Mouse (Mus musculus): ENCODE data around the gene Nfe2l2. TPM values are rescaled to one million over a fixed set of nuclear protein-coding genes. Genes with fewer than 3 reads are reported as not detected.

The Nfe2l2 gene
- polyA plus RNA-seq, 1 experiment from 2014 or later = 11.5 TPM

DNA sequence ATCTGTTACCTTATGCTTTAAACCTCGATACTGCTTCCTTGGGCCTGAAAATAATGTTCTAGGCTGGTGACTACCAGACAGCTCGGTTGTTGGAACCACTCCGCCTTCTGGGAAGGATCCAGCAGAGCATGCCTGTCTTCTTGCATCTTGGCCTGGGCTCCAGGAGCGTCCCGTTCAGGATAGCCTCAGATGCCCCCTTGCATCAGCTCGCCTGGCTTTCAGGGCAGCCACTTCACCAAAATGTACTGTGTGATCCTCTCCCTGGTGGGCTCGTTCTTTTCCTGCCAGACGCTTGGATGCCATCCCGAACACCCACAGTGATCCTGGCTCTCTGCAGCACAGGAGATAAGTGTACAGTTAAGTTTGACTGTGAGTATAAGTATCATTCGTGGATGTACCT is 25.6 kb upstream of the Nfe2l2 start:
- Histone ChIP-seq H3K4me3 (no peak overlapping the region), H3K9me3 (no peaks in the 10 kb centered on the region), H3K4me2 (no peak overlapping the region), H3K27me3 (replicated peaks) (no peaks in the 10 kb centered on the region), H3K27ac (no peak overlapping the region), H3K36me3 (replicated peaks) (no peaks in the 10 kb centered on the region), H3K9ac (no peak overlapping the region), H3K4me1 (no peaks in the 10 kb centered on the region)
- no peak for ATAC-seq (replicated peaks)
- 81% methylated on average over 10 of the region's 10 CpGs for WGBS

DNA sequence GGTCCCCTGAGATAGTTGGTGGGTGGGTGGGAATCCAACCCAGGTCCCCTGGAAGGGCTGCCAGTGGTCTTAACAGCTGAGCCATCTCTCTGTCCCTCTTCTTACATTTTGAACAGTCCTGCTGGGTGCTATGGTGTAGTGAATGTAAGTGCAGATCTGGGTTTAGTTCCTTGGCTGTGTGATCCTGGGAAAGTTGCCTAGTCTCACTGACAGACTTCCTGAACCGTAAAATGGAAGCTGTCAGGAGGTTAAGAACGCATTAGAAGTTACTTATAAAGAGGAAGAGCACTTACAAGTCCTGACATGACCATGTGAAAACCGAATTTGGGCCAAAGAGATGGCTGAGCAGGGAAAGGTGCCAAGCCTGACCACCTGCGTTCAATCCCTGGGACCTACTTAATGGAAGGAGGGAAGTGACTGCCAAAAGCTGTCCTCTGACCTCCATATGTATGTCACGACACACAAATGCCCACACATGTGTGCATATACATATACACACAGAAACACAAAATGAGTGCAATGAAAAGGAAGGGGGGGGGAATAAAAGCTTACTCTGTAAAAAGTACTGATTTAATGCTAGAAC is 20.5 kb upstream of the Nfe2l2 start:
- H3K9me3 ChIP-seq = no peaks in the 10 kb centered on the region
- H3K36me3 ChIP-seq (replicated peaks) = no peaks in the 10 kb centered on the region
- H3K4me3 ChIP-seq = no peak overlapping the region
- no peak overlapping the region for H3K27ac ChIP-seq
- no peaks in the 10 kb centered on the region for H3K27me3 ChIP-seq (replicated peaks)
- no peak overlapping the region for H3K9ac ChIP-seq
- 80% methylated on average over 5 of the region's 5 CpGs for WGBS
- no peak overlapping the region for H3K4me2 ChIP-seq
- ATAC-seq (replicated peaks) = no peak
- no peaks in the 10 kb centered on the region for H3K4me1 ChIP-seq

DNA sequence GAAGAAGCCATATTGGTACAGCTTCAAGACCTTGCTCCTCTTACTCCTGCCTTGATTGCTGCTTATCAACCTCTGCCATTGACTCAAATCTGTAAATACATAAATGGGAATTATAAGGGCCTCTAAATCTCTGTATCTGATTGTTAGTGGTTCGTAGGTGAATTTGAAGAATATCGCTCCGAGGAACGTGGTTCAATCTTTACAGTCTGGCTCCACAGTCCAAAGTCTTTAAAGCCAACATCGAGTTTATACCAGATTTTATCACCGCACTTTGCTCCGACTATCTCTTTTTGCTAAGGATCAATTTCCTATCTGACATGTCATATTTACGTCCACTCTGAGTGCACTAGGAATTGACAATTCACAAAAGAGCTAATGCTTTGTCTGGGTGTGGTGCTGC is 19.0 kb upstream of the Nfe2l2 start:
- no peak overlapping the region for H3K4me3 ChIP-seq
- WGBS = 93% methylated on average over 8 of the region's 8 CpGs
- no peak overlapping the region for H3K4me2 ChIP-seq
- no peak overlapping the region for H3K27ac ChIP-seq
- no peaks in the 10 kb centered on the region for H3K9me3 ChIP-seq
- no peaks in the 10 kb centered on the region for H3K36me3 ChIP-seq (replicated peaks)
- H3K27me3 ChIP-seq (replicated peaks) = no peaks in the 10 kb centered on the region
- H3K9ac ChIP-seq = no peak overlapping the region
- no peak for ATAC-seq (replicated peaks)
- no peaks in the 10 kb centered on the region for H3K4me1 ChIP-seq

DNA sequence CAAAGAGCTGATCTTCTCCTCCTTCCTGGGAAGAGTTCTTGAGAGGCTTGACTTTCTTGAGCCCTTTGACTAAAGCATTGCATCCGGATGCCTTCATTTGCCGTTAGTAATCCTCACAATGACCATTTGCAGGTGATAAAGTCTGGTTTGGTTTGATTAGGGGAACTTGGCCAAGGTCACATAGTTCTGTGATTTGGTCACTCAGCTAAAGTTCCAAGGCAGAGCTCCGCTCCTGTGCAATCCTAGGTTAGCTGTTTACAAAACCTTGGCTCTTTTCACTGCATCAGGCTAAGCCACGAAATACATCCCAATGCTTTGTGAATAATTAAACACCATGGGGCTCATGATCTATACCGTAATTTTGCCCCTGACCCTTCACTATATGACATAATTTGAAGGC is 18.5 kb upstream of the Nfe2l2 start:
- no peaks in the 10 kb centered on the region for H3K4me1 ChIP-seq
- no peaks in the 10 kb centered on the region for H3K9me3 ChIP-seq
- no peak overlapping the region for H3K4me3 ChIP-seq
- no peak overlapping the region for H3K4me2 ChIP-seq
- ATAC-seq (replicated peaks) = no peak
- whole genome bisulfite sequencing = 80% methylated on average over 5 of the region's 5 CpGs
- no peak overlapping the region for H3K9ac ChIP-seq
- no peak overlapping the region for H3K27ac ChIP-seq
- no peaks in the 10 kb centered on the region for H3K27me3 ChIP-seq (replicated peaks)
- H3K36me3 ChIP-seq (replicated peaks) = no peaks in the 10 kb centered on the region

DNA sequence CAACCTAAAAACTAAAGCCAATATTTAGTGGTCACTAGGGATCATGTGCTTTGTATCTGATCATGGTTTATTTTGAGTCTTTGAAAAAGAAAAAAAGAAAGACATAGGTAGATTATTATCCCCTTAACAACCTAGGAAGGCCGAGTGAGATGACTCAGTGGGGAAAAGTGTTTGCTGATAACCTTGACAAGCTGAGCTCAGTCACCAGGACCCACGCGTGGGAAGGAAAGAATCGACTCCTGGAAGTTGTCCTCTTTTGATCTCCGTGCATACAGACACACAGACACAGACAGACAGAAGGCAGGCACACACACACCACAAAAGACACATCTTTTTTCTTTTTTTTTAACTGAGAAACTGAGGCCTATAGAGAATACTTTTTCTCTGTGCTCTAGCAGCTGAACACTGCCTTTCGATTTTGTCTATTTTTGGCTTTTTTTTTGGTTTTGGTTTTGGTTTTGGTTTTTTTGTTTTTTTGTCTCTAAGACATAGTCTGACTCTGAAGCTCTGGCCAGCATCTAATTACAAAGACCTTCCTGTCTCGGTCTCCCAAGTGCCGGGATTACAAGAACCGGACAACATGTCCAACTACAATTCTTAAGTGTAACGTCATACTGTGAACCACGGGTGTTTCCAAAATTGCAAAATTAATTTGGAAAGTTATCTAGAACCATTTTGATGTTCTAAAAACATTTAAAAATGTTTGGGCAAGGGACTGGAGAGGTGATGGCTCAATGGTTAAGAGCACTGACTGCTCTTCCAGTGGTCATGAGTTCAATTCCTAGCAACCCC is 16.0 kb upstream of the Nfe2l2 start:
- no peak overlapping the region for H3K4me2 ChIP-seq
- no peaks in the 10 kb centered on the region for H3K36me3 ChIP-seq (replicated peaks)
- ATAC-seq (replicated peaks) = no peak
- H3K27me3 ChIP-seq (replicated peaks) = no peaks in the 10 kb centered on the region
- no peaks in the 10 kb centered on the region for H3K9me3 ChIP-seq
- no peak overlapping the region for H3K9ac ChIP-seq
- no peak overlapping the region for H3K4me3 ChIP-seq
- 87% methylated on average over 11 of the region's 11 CpGs for WGBS
- H3K4me1 ChIP-seq = no peaks in the 10 kb centered on the region
- no peak overlapping the region for H3K27ac ChIP-seq

DNA sequence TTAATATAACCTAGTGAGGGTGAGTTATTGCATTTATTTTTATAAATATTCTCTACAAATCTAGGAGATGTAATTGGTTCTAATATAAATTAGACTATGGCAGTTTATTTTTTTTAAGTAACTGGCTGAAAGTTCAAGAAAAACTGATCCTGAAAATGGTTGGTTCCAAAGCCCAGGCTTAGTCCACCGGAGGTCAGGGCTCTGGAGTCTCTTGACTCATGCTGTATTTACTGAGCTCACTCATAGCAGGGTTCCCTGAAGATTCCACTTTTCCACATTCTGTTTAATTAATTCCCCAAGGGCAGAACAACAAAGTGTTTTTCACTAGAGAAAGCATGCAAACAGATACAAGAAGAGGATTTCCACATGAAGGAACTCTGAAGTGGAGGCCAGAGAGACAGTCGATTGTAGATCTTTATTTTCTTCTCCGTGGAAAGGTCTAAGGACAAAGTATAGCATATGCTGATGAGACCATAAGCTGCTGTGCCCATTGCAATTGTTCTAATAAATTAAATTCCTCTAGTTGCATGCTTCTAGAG is 15.0 kb upstream of the Nfe2l2 start:
- Histone ChIP-seq H3K9ac (no peak overlapping the region), H3K27me3 (replicated peaks) (no peaks in the 10 kb centered on the region), H3K4me3 (no peak overlapping the region), H3K36me3 (replicated peaks) (no peaks in the 10 kb centered on the region), H3K9me3 (no peaks in the 10 kb centered on the region), H3K4me1 (no peaks in the 10 kb centered on the region), H3K4me2 (no peak overlapping the region), H3K27ac (no peak overlapping the region)
- ATAC-seq (replicated peaks) = no peak
- 68% methylated on average over 3 of the region's 3 CpGs for WGBS

DNA sequence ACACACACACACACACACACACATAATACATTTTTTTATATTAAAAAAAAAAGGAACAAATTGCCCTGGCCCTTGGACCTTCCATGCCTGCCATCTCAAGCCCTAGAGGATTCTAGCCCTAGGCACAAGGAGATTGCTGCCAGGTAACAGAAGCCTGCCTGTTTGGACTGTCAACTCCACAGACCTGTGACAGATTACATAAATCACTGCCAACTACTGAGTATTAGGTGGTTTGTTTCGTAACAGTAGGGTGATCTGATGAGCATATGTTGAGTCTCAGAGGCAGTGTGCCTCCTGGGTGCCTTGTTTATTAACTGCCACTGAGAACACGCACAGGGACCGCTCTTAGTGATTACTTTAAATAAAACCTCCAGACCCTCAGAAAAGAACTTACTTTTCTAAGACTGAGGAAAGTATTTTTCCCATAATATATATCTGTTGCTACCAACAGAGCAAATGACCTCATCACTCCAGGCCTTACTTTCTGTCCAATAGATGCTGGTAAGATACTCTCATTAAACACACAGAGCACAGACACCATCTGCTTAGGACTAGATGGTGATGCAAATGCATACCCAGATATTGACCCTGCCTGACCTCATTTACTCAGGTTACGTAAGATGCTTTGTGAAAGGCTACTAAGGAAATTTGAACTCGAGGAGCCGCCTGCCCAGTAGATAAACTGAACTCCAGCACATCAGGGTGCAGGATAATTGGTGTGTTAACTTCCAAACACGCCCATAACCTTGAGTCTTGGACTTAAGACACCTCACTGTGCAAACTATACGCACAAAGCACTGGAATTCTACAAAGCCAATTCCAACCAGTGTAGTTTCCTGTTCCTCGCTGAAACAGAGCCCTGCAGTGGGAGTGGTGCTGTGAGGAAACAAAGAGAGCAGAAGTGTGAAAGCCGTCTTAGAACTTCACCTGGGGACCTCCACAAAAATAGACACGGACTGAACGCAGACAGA is 11.9 kb upstream of the Nfe2l2 start:
- Histone ChIP-seq H3K4me2 (no peak overlapping the region), H3K9ac (no peak overlapping the region), H3K4me3 (no peak overlapping the region), H3K4me1 (no peaks in the 10 kb centered on the region), H3K9me3 (no peaks in the 10 kb centered on the region), H3K36me3 (replicated peaks) (no peaks in the 10 kb centered on the region), H3K27me3 (replicated peaks) (no peaks in the 10 kb centered on the region), H3K27ac (no peak overlapping the region)
- ATAC-seq (replicated peaks) = no peak
- WGBS = 56% methylated on average over 12 of the region's 12 CpGs

DNA sequence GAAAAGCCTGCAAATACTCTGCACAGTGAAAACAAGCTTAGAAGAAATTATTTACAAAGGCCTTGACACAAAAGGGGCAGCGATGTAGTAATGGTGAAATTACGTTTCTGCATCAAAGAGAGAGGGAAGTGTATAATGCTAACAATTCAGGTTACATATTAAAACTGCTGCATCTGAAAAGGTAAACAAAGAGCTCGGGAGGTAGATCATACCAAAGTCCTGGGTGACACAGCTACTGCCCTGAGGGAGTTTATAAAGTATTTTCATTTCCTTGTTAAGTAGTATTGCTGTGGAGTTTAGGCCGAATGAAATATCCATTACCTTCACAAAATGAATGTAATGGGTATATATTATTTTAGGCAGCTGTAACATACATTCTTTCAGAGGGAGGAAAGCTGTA is 10.3 kb upstream of the Nfe2l2 start:
- Histone ChIP-seq H3K27ac (no peak overlapping the region), H3K36me3 (replicated peaks) (no peaks in the 10 kb centered on the region), H3K4me3 (no peak overlapping the region), H3K27me3 (replicated peaks) (no peaks in the 10 kb centered on the region), H3K9me3 (no peaks in the 10 kb centered on the region), H3K9ac (no peak overlapping the region), H3K4me1 (no peaks in the 10 kb centered on the region), H3K4me2 (no peak overlapping the region)
- WGBS = 75% methylated on average over 4 of the region's 4 CpGs
- ATAC-seq (replicated peaks) = no peak

DNA sequence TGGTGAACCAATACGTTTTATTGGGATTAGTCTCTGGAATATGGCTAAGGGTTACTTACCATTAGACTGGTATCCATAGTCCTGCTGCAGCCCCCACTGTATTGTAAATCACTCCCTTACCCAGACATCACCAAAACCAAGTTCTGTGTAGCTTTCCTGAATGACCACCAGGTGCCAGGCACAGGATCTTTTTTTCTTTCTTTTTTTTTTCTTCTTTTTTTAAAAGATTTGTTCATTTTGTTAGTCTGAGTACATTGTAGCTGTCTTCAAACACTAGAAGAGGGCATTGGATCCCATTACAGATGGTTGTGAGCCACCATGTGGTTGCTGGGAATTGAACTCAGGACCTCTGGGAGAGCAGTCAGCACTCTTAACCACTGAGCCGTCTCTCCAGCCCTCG is 8.6 kb upstream of the Nfe2l2 start:
- Histone ChIP-seq H3K36me3 (replicated peaks) (no peaks in the 10 kb centered on the region), H3K9me3 (no peaks in the 10 kb centered on the region), H3K27me3 (replicated peaks) (no peaks in the 10 kb centered on the region), H3K27ac (no peak overlapping the region), H3K9ac (no peak overlapping the region), H3K4me2 (no peak overlapping the region), H3K4me3 (no peak overlapping the region), H3K4me1 (no peaks in the 10 kb centered on the region)
- ATAC-seq (replicated peaks) = no peak
- WGBS = 92% methylated on average over 3 of the region's 3 CpGs

DNA sequence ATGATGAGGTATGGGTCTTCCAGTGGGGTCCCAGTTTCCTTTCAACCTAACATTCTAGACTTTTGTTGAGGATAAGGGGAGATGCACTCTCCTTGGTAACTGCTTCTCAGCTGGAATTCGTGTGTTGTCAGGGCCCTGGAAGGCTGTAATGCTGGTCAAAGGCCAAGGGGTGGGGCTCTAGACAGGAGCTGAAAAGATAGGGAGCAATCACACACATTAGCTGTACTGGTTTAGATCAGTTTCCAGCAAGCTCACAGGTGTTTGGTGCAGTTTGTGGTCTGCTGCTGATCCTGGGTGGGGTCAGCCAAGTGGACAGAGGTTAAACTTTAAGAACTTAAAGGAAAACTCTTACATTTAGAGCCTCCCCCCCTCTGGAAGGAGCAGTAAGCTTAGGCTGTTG is 3.0 kb upstream of the Nfe2l2 start:
- H3K27ac ChIP-seq = no peak overlapping the region
- H3K4me2 ChIP-seq = no peak overlapping the region
- H3K9me3 ChIP-seq = no peaks in the 10 kb centered on the region
- ATAC-seq (replicated peaks) = no peak
- H3K4me1 ChIP-seq = peaks cover 21% of the 10 kb centered on the region
- WGBS = 14% methylated on average over 1 of the region's 1 CpGs
- H3K36me3 ChIP-seq (replicated peaks) = no peaks in the 10 kb centered on the region
- H3K27me3 ChIP-seq (replicated peaks) = peaks cover 3% of the 10 kb centered on the region; the same call in 1 of the 2 replicates
- no peak overlapping the region for H3K9ac ChIP-seq
- no peak overlapping the region for H3K4me3 ChIP-seq

DNA sequence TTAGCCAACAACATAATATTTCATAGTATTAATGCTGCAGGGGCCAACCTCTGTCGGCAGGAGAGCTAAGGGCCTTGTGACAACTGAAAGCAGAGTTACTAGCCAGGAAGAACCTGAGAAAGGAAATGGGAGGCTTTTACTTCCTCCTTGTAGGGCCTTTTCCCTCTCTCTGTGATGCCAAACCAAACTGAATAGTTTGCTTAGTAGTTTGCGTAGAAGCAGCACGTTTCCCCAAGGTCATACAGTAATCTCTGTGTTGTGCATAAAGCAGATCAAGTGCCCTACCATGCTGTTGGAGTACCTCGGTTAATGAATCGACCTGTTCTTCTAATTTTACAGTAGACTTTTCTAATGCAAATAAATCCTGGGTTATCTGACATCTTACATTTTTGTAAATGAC is 2.0 kb upstream of the Nfe2l2 start:
- peaks cover 3% of the 10 kb centered on the region; the same call in 1 of the 2 replicates for H3K27me3 ChIP-seq (replicated peaks)
- H3K9ac ChIP-seq = no peak overlapping the region
- H3K9me3 ChIP-seq = no peaks in the 10 kb centered on the region
- H3K36me3 ChIP-seq (replicated peaks) = no peaks in the 10 kb centered on the region
- H3K4me2 ChIP-seq = no peak overlapping the region
- no peak for ATAC-seq (replicated peaks)
- peaks cover 21% of the 10 kb centered on the region for H3K4me1 ChIP-seq
- no peak overlapping the region for H3K27ac ChIP-seq
- H3K4me3 ChIP-seq = no peak overlapping the region
- WGBS = 49% methylated on average over 5 of the region's 5 CpGs

DNA sequence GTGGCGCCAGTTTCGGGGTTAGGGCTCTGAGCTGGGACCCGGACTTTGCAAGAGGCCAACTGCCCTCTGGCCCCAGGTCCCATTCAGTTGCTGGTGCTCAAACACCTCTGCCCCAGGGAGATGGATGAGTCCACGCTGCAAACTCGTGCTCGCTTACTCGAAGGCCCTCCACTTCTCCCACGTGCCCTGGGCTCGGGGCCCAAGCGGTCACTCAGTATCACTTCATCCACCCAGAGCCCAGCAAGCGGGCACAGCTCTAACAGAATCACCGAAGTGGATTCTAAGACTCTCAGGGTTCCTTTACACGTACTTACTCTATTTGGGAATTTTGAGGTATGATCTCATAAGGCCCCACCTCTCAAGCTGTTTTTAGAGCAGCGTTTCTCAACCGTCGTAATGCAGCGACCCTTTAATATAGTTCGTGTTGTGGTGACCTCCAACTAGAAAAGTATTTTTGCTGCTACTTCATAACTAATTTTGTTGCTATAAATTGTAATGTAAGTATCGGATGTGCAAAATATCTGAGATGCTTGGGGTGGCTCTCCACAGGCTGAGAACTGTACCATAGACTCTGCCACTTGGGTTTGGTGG is 816 bp upstream of the Nfe2l2 start:
- WGBS = 28% methylated on average over 19 of the region's 19 CpGs
- Histone ChIP-seq H3K9ac (0 out of 2 replicates have a peak overlapping the region, but pooled peaks have one; percentile 30), H3K4me1 (peaks cover 21% of the 10 kb centered on the region), H3K4me3 (peak overlapping the region; percentile 51), H3K4me2 (peak overlapping the region; percentile 70), H3K27ac (0 out of 2 replicates have a peak overlapping the region, but pooled peaks have one; percentile 13), H3K27me3 (replicated peaks) (peaks cover 3% of the 10 kb centered on the region; the same call in 1 of the 2 replicates), H3K9me3 (no peaks in the 10 kb centered on the region), H3K36me3 (replicated peaks) (no peaks in the 10 kb centered on the region)
- ATAC-seq (replicated peaks) = no peak; the same call in 1 of the 2 replicates
